Mouse (Mus musculus) heart, postnatal 0 days (tissue): ENCODE measurements at regions not wholly inside any gene's neighbourhood (a gene's known extent, or its start where the extent isn't known, plus 50 kb on each side); places are given as distances from the start of the nearest gene placed in this dataset.

Source experiments
- ATAC-seq: fragments of 200-750 bp; cut with Nextera tagmentation; 2 replicates; pipeline ENCODE4 v1.8.0; 2017; ENCODE audit warnings: low read depth, moderate number of reproducible peaks, moderate library complexity; ENCODE audit not compliant: insufficient read depth
- DNase-seq: peaks from one replicate; pipeline ENCODE4 v3.0.0-alpha.2; 2016; ENCODE audit warnings: low spot score
- H3K27ac ChIP-seq: fragments of 300-500 bp; sonication (generic); 2 replicates; pipeline ENCODE4 v1.5.1; 2014; ENCODE audit warnings: low read depth, mild to moderate bottlenecking
- H3K27me3 ChIP-seq: fragments of 300-500 bp; sonication (generic); 2 replicates; pipeline ENCODE4 v1.6.1; 2014; ENCODE audit warnings: low read length, mixed read lengths; ENCODE audit not compliant: control insufficient read depth, insufficient read depth
- H3K36me3 ChIP-seq: fragments of 300-500 bp; sonication (generic); replicated peaks from 2 replicates; pipeline ENCODE4 v1.6.1; 2014; ENCODE audit warnings: low read length, mixed read lengths; ENCODE audit not compliant: control insufficient read depth, insufficient read depth
- H3K4me1 ChIP-seq: fragments of 300-500 bp; sonication (generic); 2 replicates; pipeline ENCODE4 v1.6.1; 2014; ENCODE audit warnings: antibody characterized with exemption; ENCODE audit not compliant: control insufficient read depth, insufficient read depth
- H3K4me2 ChIP-seq: fragments of 300-500 bp; sonication (generic); 2 replicates; pipeline ENCODE4 v1.6.1; 2014; ENCODE audit warnings: low read depth, mild to moderate bottlenecking, low read length, moderate library complexity
- H3K4me3 ChIP-seq: fragments of 300-500 bp; sonication (generic); 2 replicates; pipeline ENCODE4 v1.5.1; 2014; ENCODE audit warnings: low read depth, low read length
- H3K9ac ChIP-seq: fragments of 300-500 bp; sonication (generic); replicated peaks from 2 replicates; pipeline ENCODE4 v1.6.1; 2014; ENCODE audit warnings: low read depth, low read length, mixed read lengths
- H3K9me3 ChIP-seq: fragments of 300-500 bp; sonication (generic); replicated peaks from 2 replicates; pipeline ENCODE4 v1.6.1; 2016; ENCODE audit warnings: low read length; ENCODE audit not compliant: control insufficient read depth
- CTCF ChIP-seq: IDR thresholded peaks from 2 replicates; pipeline ENCODE4 v1.5.1; 2016; ENCODE audit warnings: antibody characterized with exemption, control low read depth, low read depth
- EP300 ChIP-seq: IDR thresholded peaks from 2 replicates; pipeline ENCODE4 v1.6.1; 2016; ENCODE audit warnings: antibody characterized with exemption, low read depth
- WGBS: fragments of 180-500 bp; shearing (Covaris S2); extraction: QIAGEN DNeasy Blood & Tissue Kit; methylation state at CpG from one replicate; pipeline ENCODE4 v1.1.7; 2014; 5-methylcytosine and 5-hydroxymethylcytosine counted together

DNA sequence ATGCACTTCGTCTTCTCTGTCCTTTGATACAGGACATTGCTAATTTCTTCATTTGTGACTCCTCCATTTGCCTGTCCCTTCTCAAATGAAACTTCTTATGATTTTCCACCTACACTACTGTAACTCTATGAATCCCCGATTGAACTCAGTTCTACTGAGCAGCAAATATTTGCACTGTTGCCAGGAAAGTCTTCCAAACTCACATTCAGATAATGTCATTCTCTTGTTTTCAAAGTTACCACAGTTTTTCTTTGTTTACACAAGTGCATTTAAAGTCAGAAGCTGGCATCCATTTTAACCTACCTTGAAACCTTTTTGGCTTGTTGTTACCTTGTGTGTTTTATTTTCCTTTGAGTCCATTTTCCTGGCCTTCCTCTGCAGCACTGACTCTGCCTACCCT is 152.0 kb downstream of the Spry2 start:
- Histone ChIP-seq H3K4me1 (peaks cover 14% of the 10 kb centered on the region), H3K27me3 (no peaks in the 10 kb centered on the region), H3K9ac (no peak overlapping the region), H3K36me3 (no peaks in the 10 kb centered on the region), H3K9me3 (no peaks in the 10 kb centered on the region), H3K27ac (peak overlapping the region; percentile 63), H3K4me3 (no peak overlapping the region), H3K4me2 (no peak overlapping the region)
- ATAC-seq (no peak), DNase-seq (no peak)
- WGBS: 53% methylated on average over 2 of the region's 2 CpGs
- TF ChIP-seq CTCF: no peak
- TF ChIP-seq EP300: no peak

DNA sequence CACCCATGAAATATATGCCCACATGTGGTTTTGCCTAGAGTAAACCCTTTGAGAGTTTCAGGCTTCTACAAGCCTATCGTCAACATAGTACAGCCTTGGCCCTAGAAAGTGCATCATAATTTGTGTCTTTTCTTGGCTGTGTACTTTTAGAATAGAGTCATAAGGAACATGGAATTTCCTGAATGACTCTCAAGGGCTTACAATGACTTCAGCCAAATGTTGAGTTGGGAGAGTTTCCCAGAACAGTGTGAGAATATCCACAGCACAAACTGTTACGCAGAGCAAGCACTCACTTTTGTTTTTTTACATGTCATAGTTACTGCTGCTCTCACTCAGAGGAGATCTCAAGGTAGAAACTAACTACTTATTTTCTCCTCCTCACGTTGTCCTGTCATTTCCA is 152.5 kb downstream of the Spry2 start:
- H3K4me3 ChIP-seq: no peak overlapping the region
- TF ChIP-seq CTCF (no peak), EP300 (no peak)
- no peaks in the 10 kb centered on the region for H3K36me3 ChIP-seq
- H3K4me2 ChIP-seq: no peak overlapping the region
- ATAC-seq (peak; percentile 81), DNase-seq (peak; percentile 62)
- peak overlapping the region; percentile 63 for H3K27ac ChIP-seq
- no peak overlapping the region for H3K9ac ChIP-seq
- WGBS: 38% methylated on average over 3 of the region's 3 CpGs
- peaks cover 14% of the 10 kb centered on the region for H3K4me1 ChIP-seq
- H3K27me3 ChIP-seq: no peaks in the 10 kb centered on the region
- H3K9me3 ChIP-seq: no peaks in the 10 kb centered on the region

GRCm38 (mm10) chr14:105740889-105741288 is 155.7 kb downstream of the Spry2 start:
- ATAC-seq: peak; percentile 15; the same call in 1 of the 2 replicates
- H3K9me3 ChIP-seq: no peaks in the 10 kb centered on the region

GRCm38 (mm10) chr14:105738568-105738967 is 158.1 kb downstream of the Spry2 start:
- Histone ChIP-seq H3K4me1 (peaks cover 3% of the 10 kb centered on the region), H3K4me2 (no peak overlapping the region), H3K27me3 (no peaks in the 10 kb centered on the region), H3K4me3 (no peak overlapping the region), H3K9me3 (no peaks in the 10 kb centered on the region), H3K36me3 (no peaks in the 10 kb centered on the region), H3K27ac (no peak overlapping the region), H3K9ac (no peak overlapping the region)
- no peak for ATAC-seq
- WGBS: 74% methylated on average over 5 of the region's 5 CpGs
- no peak for DNase-seq
- no peak for TF ChIP-seq CTCF
- TF ChIP-seq EP300: no peak

More at GRCm38 (mm10) chr14:105740889-105741288, 155.7 kb downstream of the Spry2 start:
- Histone ChIP-seq H3K9ac (no peak overlapping the region), H3K4me1 (peaks cover 14% of the 10 kb centered on the region), H3K4me2 (no peak overlapping the region), H3K27ac (peak overlapping the region; percentile 65; the same call in 1 of the 2 replicates), H3K27me3 (no peaks in the 10 kb centered on the region), H3K36me3 (no peaks in the 10 kb centered on the region), H3K4me3 (no peak overlapping the region)
- DNase-seq: peak; percentile 68
- 50% methylated on average over 11 of the region's 11 CpGs for WGBS
- TF ChIP-seq EP300 (0 out of 2 replicates have a peak, but pooled peaks have one; percentile 49), CTCF (no peak)

DNA sequence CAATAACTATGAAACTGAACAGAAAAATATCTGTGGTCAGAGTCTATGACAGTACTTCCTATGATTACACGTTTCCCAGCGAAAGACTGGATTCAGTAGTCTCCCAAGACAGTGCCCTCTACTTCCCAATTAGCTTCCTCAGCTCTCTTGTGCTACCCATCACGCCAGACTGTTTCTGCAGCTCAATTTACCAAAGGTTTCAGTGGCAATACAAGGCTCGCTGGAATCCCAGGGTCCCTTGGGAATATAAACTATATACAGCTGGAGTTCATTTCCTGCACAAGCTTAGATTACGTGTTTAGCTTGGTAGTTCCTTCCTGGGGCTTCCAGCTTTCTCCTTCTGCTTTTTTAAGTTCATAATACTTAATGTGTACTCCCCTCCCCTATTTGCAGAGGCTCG is 160.3 kb downstream of the Spry2 start:
- Histone ChIP-seq H3K4me3 (no peak overlapping the region), H3K9me3 (no peaks in the 10 kb centered on the region), H3K4me1 (peaks cover 11% of the 10 kb centered on the region), H3K9ac (no peak overlapping the region), H3K27ac (peak overlapping the region; percentile 20; the same call in 1 of the 2 replicates), H3K36me3 (no peaks in the 10 kb centered on the region), H3K27me3 (no peaks in the 10 kb centered on the region), H3K4me2 (peak overlapping the region; percentile 23; the same call in 1 of the 2 replicates)
- DNase-seq (peak; percentile 68), ATAC-seq (no peak)
- WGBS: 46% methylated on average over 6 of the region's 6 CpGs
- TF ChIP-seq CTCF (no peak), EP300 (0 out of 2 replicates have a peak, but pooled peaks have one; percentile 27)

GRCm38 (mm10) chr14:105734291-105734690 is 162.3 kb downstream of the Spry2 start:
- no peak overlapping the region for H3K27ac ChIP-seq

More at GRCm38 (mm10) chr14:105734291-105734690, 162.3 kb downstream of the Spry2 start:
- TF ChIP-seq EP300 (no peak), CTCF (no peak)
- no peak overlapping the region for H3K4me3 ChIP-seq
- H3K9ac ChIP-seq: no peak overlapping the region
- WGBS: 90% methylated on average over 7 of the region's 7 CpGs
- no peak for DNase-seq
- H3K9me3 ChIP-seq: no peaks in the 10 kb centered on the region
- no peak overlapping the region for H3K4me2 ChIP-seq
- H3K27me3 ChIP-seq: no peaks in the 10 kb centered on the region
- no peaks in the 10 kb centered on the region for H3K36me3 ChIP-seq
- no peak for ATAC-seq
- peaks cover 17% of the 10 kb centered on the region for H3K4me1 ChIP-seq
